Mouse (Mus musculus) brain, embryonic 14.5 days (tissue): Measurements from ENCODE around the gene Rho.

Source experiments
- CTCF ChIP-seq: fragments of 200-500 bp; IDR thresholded peaks from 2 replicates; pipeline ENCODE4 v1.5.1; 2012; ENCODE audit warnings: inconsistent platforms, mild to moderate bottlenecking, moderate library complexity, borderline replicate concordance; ENCODE audit not compliant: insufficient read depth, insufficient read length; ENCODE audit errors: extremely low read depth
- POLR2A ChIP-seq: fragments of 200-500 bp; IDR thresholded peaks from 2 replicates; pipeline ENCODE4 v1.6.1; 2012; ENCODE audit warnings: mild to moderate bottlenecking, inconsistent platforms, borderline replicate concordance; ENCODE audit not compliant: poor library complexity, insufficient read depth, insufficient read length, severe bottlenecking; ENCODE audit errors: extremely low read depth

DNA sequence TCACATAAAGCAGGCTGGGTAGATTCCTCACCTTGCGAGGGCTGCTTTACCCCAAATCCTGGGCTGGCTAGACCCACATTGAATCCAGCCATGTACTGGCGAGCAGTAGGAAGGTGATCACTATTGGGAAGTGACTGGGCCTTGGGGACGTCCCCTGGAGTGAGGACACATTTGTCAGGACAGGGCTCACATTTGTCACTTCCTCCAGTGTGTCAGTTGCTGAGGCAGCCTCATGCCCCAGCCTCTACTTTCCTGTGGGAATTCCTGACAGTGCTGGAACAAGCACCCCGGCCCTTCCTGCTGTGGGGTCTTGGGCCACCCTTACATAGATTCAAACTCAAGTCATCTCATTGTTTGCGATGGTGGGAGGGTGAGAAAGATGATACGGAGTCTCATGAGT, 19.8 kb upstream of the Rho start:
- TF ChIP-seq POLR2A: no peak
- no peak for TF ChIP-seq CTCF
